Mouse (Mus musculus) R1 (cell line): ENCODE data around the gene Trappc4.

Experiments
- DNase-seq: peaks from one replicate; pipeline ENCODE4 v3.0.0-alpha.2; 2018; ENCODE audit warnings: low read depth, low spot score

Gene Trappc4

DNA sequence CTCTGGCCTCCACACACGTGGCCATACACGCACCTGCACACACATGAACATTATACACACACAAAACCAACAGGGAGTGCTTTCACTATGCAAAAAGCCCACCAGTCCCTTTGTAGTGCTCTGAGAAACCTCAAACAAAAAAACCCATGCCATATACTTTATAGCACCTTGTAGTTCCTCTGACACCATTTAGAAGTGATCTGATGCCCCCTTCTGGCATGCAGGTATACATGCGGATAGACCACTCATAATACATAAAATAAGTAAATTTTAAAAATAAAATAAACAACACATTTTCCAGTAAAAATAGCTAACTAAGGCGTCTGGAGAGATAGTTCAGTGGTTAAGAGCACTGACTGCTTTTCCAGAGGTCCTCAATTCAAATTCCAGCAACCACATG is 50.2 kb downstream of the Trappc4 start:
- peak; percentile 36 for DNase-seq
